Mouse (Mus musculus) spleen, embryonic (tissue): ENCODE results near the gene Rhoc.
"Not testable (repeated sequence)": the region's sequence is repeated elsewhere in the genome, so short reads cannot be mapped to it uniquely, and the experiment has no call there.

Experiments
- CTCF ChIA-PET: fragments of 350-600 bp; sonication (Branson Sonifier 250); formaldehyde crosslinking; loops from one replicate; lab custom pipeline; 2022; lab: Charles Lee

Gene Rhoc

GRCm38 (mm10) chr3:104788075-104788474, at the start of gene Rhoc:
Rhoc (plus strand) TSS chr3:104788375.
- CTCF ChIA-PET, result no interaction called here

- CTCF ChIA-PET, result no interaction called here
These were observed 46.2 kb upstream of the Rhoc start for GRCm38 (mm10) chr3:104741954-104742353.

- CTCF ChIA-PET, result no interaction called here
These were observed 45.0 kb upstream of the Rhoc start for GRCm38 (mm10) chr3:104743161-104743560.

- CTCF ChIA-PET, result no interaction called here
These were observed 44.3 kb upstream of the Rhoc start for GRCm38 (mm10) chr3:104743864-104744263.

- CTCF ChIA-PET, result not testable (repeated sequence)
These were observed 35.3 kb upstream of the Rhoc start for GRCm38 (mm10) chr3:104752845-104753244.

DNA sequence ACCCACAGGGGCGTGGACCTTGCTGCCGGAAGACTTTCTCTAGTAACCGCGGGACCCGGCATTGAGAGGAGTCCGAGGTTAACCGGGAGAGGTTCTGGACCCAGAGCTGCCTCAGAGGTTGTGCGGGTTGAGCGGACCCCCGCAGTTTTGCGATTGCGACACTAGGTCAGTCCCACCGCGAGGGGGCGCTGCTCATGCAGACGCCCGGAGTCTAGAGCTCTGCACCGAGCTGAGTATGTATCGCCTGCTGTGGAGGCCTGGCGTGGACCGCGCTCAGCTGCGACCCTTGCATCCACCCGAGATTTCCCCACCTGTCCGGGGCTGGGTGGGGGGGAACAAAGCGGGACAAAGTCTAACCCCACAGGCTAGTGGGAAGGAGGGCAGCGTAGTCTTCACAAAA, 29.8 kb upstream of the Rhoc start:
- CTCF ChIA-PET, result no interaction called here

DNA sequence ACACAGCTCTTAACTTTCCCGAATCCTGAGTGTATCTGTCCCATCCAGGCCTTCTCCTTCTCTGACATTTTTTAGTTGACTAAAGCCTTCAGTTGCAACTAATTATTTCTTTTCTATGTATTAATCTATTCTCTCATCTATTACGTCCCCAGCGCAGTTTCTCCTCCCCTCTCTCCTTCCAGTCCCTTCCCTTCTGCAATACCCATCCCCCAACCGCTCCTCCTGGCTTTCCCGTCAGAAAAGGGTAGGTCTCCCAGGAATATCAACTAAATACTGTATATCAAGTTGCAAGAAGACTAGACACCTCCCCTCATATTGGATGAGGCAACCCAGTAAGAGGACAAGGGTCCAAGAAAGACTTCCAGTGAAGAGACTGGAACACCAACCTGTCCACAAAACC, 29.3 kb upstream of the Rhoc start:
- CTCF ChIA-PET, result no interaction called here

DNA sequence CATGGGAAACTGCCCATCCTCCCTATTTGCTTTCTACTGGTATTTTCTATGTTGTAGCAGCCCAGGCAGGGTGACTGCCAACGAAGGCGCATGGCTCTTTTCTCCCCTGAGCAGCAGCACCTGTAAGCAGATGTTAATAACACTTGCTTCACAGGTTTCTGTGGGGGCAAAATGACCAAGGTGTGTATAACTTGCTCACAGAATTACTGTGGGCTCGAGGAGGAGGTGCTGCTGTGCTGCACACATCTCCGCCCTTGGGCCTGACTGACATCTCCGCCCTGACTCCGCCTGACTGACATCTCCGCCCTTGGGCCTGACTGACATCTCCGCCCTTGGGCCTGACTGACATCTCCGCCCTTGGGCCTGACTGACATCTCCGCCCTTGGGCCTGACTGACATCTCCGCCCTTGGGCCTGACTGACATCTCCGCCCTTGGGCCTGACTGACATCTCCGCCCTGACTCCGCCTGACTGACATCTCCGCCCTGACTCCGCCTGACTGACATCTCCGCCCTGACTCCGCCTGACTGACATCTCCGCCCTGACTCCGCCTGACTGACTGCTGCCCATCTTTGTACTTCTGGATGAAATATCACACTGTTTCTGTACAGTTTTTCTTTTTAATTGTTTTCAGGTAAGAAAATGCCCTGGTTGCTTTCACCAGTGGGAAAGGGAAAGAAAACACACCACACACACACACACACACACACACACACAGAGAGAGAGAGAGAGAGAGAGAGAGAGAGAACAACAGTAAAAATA, 25.9 kb upstream of the Rhoc start:
- CTCF ChIA-PET, result interaction anchor here (0.6 kb wide), 1 partner anchor 139 kb away, joined by 3 read pairs; no protein-coding TSS in a partner anchor

GRCm38 (mm10) chr3:104765021-104765420, 23.2 kb upstream of the Rhoc start:
- CTCF ChIA-PET, result interaction anchor here (0.6 kb wide), 1 partner anchor 196 kb away, joined by 3 read pairs; no protein-coding TSS in a partner anchor

GRCm38 (mm10) chr3:104767141-104767540, 21.0 kb upstream of the Rhoc start:
- CTCF ChIA-PET, result no interaction called here

GRCm38 (mm10) chr3:104767716-104768115, 20.5 kb upstream of the Rhoc start:
- CTCF ChIA-PET, result no interaction called here

GRCm38 (mm10) chr3:104769135-104769534, 19.0 kb upstream of the Rhoc start:
- CTCF ChIA-PET, result no interaction called here

DNA sequence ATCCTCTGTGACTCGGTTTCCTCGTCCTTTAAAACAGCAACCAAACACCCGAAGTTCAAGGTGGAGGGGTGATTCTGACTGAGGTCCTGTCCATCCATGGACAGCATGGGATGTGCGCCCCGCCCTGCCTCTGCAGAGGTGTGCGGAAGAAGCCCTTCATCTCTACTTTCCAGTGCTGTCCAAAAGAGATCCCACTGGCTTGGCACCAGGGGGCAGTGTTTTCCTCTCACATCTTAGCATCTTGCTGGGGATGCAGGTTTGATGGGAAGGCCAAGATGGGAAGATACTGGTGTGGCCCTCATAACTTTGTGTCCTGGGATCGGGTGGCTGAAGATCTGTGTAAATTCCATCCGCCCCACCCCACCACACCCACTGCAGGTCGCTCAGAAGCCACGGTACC, 18.1 kb upstream of the Rhoc start:
- CTCF ChIA-PET, result no interaction called here

- CTCF ChIA-PET, result no interaction called here
These were observed 17.3 kb upstream of the Rhoc start for GRCm38 (mm10) chr3:104770918-104771317.

GRCm38 (mm10) chr3:104771460-104771859, 16.7 kb upstream of the Rhoc start:
- CTCF ChIA-PET, result no interaction called here

- CTCF ChIA-PET, result no interaction called here
These were observed 14.9 kb upstream of the Rhoc start for GRCm38 (mm10) chr3:104773301-104773700.

DNA sequence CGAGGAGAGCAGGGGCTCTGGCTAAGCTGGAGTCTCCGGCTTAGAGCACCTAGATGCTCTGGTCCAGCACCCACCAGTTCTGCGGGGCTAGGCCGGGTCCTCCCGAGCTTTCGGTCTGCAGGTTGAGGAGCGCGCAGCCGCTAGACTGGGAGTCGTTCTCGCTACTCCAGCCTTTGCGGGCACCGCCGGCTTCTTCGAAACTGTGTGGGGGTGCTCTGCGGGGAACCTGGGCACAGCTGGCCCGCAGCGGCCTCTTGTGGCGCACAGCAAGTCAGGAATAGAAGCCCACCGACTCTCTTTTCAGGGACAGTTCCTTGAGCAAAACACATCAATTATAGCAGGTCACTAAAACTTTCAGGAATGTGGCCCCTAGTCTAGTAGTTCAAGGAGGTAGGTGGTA, 10.8 kb upstream of the Rhoc start:
- CTCF ChIA-PET, result no interaction called here

DNA sequence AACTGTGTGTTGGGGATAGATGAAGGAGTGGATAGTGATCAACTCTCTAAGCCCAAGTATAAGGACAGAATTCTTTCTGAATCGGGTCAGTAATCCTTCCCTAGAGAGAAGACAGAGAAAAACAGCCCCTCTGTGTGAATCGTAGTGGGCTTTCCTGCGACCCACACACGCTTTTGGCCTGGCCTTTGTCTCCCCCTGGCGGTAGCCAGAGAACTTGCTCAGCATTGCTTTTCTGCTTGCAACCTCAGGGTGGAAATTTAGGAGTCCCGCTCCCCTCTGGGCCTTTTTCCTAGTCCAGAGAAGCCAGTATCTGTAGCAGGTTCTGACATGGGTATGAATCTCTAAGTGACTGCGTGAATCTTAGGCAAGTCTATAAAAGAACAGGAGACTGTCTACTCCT, 8.2 kb upstream of the Rhoc start:
- CTCF ChIA-PET, result no interaction called here

DNA sequence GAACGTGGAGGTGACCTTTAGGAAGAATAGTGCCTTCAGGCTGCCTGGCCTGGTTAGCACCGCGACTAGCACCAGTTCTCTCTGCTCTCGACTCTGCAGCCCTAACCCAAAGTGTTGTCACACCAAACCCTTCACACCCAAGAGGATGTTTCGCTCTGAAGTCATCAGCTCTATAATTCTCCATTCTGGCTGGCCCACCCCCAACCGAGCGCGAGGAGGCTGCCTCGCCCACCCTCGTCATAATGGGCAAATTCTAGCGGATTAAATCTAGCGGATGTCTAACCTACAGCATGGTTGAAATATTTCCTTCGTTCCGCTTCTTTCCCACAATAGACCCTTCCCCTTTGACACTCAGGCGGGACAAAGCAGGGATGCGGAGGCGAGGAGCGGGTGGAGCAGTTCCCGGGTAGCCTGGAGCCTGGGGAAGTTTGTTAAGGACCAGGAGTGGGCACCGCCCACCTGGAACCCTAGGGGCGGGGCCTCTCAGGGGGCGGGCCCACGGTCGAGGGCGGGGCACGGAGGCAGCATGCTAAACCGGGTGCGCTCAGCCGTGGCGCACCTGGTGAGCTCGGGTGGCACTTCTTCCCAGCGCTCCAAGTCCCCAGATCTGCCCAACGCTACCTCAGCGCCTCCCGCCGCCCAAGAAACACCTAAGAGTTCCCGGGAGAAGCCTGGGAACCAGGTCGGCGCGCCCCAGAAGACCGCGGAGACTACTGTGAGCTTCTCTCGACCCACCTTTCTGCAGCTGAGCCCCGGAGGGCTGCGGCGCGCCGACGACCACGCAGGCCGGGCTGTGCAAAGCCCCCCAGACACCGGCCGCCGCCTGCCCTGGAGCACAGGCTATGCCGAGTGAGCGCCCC, 7.4 kb upstream of the Rhoc start, which contains the start of gene Ppm1j:
Gene Ppm1j (plus strand): TSS at position 496 of the 860 bp plus-strand sequence.
- CTCF ChIA-PET, result no interaction called here

- CTCF ChIA-PET, result no interaction called here
These were observed 6.7 kb upstream of the Rhoc start, which contains the start of gene Fam19a3 for GRCm38 (mm10) chr3:104781471-104781903. Fam19a3 (minus strand) TSS chr3:104781840.

DNA sequence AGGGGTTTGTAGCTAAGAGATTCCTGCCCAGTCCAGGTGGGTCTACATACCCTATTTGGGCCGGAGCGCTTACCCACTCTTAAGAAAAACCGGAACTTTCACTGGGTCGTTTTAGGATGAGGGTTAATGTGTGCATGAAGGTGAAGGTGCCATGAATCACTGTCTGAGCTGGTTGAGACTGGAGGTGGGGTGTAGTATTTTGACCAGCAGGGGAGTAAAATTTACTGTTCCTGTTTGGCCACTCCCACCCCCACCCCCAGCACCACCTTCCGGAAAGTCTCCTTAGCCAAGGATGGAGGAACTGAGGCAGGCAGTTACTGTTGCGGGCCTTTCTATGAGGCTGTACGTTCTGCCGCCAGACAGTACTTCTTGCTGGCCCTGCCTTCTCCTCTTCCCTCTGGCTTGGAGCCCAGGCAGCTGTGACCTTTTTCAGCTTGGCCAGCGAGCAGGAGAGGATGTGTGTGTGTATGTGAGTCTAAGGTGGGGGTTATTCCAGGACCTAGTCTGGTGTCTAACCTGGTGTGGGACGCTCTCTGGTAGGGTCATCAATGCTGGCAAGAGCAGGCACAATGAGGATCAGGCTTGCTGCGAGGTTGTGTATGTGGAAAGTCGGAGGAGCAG, 6.0 kb upstream of the Rhoc start:
- CTCF ChIA-PET, result interaction anchor here (0.6 kb wide), 1 partner anchor 48 kb away, joined by 4 read pairs; no protein-coding TSS in a partner anchor

- CTCF ChIA-PET, result no interaction called here
These were observed 4.1 kb upstream of the Rhoc start for GRCm38 (mm10) chr3:104783971-104784500.
